8 mouse cellular contexts compared by ENCODE assay signal in genomic region chr1:172563465-172563828, GRCm38 (mm10). TPM values are rescaled to one million over a fixed set of nuclear protein-coding genes. Genes with fewer than 3 reads are reported as not detected.
A peak's percentile ranks its signal among the peaks of the same experiment; 100 is the strongest.
DNase-seq lines count a peak whose midpoint lies in the region; ATAC-seq lines count a peak whose summit lies in the region.

No protein-coding gene starts in this region.

- WGBS in lung, embryonic 16.5 days: 1% methylated on average over 10 of the region's 10 CpGs
- WGBS in forebrain, embryonic 15.5 days: 2% methylated on average over 10 of the region's 10 CpGs
- WGBS in liver, embryonic 13.5 days (ENCODE audit: insufficient replicate concordance): 2% methylated on average over 10 of the region's 10 CpGs
- 3% methylated on average over 9 of the region's 10 CpGs for WGBS in stomach, embryonic 14.5 days

- H3K27ac ChIP-seq in lung, embryonic 16.5 days (ENCODE audit: low read length): no peak overlapping the region; the same call in 1 of the 2 replicates
- H3K27ac ChIP-seq in forebrain, embryonic 15.5 days (replicated peaks): no peak overlapping the region
- no peak overlapping the region for H3K27ac ChIP-seq in liver, embryonic 13.5 days
- no peak overlapping the region for H3K27ac ChIP-seq in stomach, embryonic 14.5 days (ENCODE audit: low read length)

- peaks cover 8% of the 10 kb centered on the region for H3K4me1 ChIP-seq in lung, embryonic 16.5 days (replicated peaks; ENCODE audit: control insufficient read depth, insufficient read depth, low read length)
- peaks cover 17% of the 10 kb centered on the region for H3K4me1 ChIP-seq in forebrain, embryonic 15.5 days
- H3K4me1 ChIP-seq in liver, embryonic 13.5 days (replicated peaks): 0 out of 2 replicates have a peak, but pooled peaks cover 7% of the 10 kb centered on the region
- H3K4me1 ChIP-seq in stomach, embryonic 14.5 days (ENCODE audit: control insufficient read depth, insufficient read depth, low read length): peaks cover 5% of the 10 kb centered on the region; the same call in 1 of the 2 replicates

- H3K9ac ChIP-seq in lung, embryonic 16.5 days (ENCODE audit: low read length): peak overlapping the region; percentile 73
- H3K9ac ChIP-seq in forebrain, embryonic 15.5 days (replicated peaks): peak overlapping the region; percentile 59
- H3K9ac ChIP-seq in liver, embryonic 13.5 days: no peak overlapping the region
- no peak overlapping the region for H3K9ac ChIP-seq in stomach, embryonic 14.5 days (replicated peaks; ENCODE audit: low read depth, low read length)

- no peak; the same call in 1 of the 2 replicates for ATAC-seq in lung, embryonic 16.5 days (ENCODE audit: low read depth)
- ATAC-seq in forebrain, embryonic 15.5 days (replicated peaks): no peak
- ATAC-seq in liver, embryonic 13.5 days (ENCODE audit: low read depth): no peak
- no peak for ATAC-seq in stomach, embryonic 14.5 days (ENCODE audit: insufficient number of reproducible peaks, insufficient read depth, low FRiP score, low read depth)
- no peak for ATAC-seq in erythroblast, adult 5-6 weeks (replicated peaks; ENCODE audit: low FRiP score, poor library complexity, severe bottlenecking)

- peak overlapping the region; percentile 63 for H3K4me3 ChIP-seq in lung, embryonic 16.5 days (ENCODE audit: low read length)
- peak overlapping the region; percentile 69 for H3K4me3 ChIP-seq in forebrain, embryonic 15.5 days
- peak overlapping the region; percentile 53 for H3K4me3 ChIP-seq in liver, embryonic 13.5 days (replicated peaks)
- H3K4me3 ChIP-seq in stomach, embryonic 14.5 days (ENCODE audit: low read depth, low read length): peak overlapping the region; percentile 62

- H3K9me3 ChIP-seq in lung, embryonic 16.5 days (ENCODE audit: control insufficient read depth, low read length): no peaks in the 10 kb centered on the region
- no peaks in the 10 kb centered on the region for H3K9me3 ChIP-seq in forebrain, embryonic 15.5 days
- no peaks in the 10 kb centered on the region for H3K9me3 ChIP-seq in liver, embryonic 13.5 days (replicated peaks)
- H3K9me3 ChIP-seq in stomach, embryonic 14.5 days (ENCODE audit: control insufficient read depth, low read depth, low read length): no peaks in the 10 kb centered on the region

- peaks cover 24% of the 10 kb centered on the region for H3K27me3 ChIP-seq in lung, embryonic 16.5 days (ENCODE audit: control insufficient read depth, insufficient read depth, low read depth, low read length)
- H3K27me3 ChIP-seq in forebrain, embryonic 15.5 days: peaks cover 23% of the 10 kb centered on the region
- H3K27me3 ChIP-seq in liver, embryonic 13.5 days: peaks cover 68% of the 10 kb centered on the region
- 0 out of 2 replicates have a peak, but pooled peaks cover 3% of the 10 kb centered on the region for H3K27me3 ChIP-seq in stomach, embryonic 14.5 days (ENCODE audit: control insufficient read depth, insufficient read depth, low read length)

- H3K4me2 ChIP-seq in lung, embryonic 16.5 days (ENCODE audit: low read depth, low read length): peak overlapping the region; percentile 99
- peak overlapping the region; percentile 93 for H3K4me2 ChIP-seq in forebrain, embryonic 15.5 days (replicated peaks)
- peak overlapping the region; percentile 70 for H3K4me2 ChIP-seq in liver, embryonic 13.5 days
- H3K4me2 ChIP-seq in stomach, embryonic 14.5 days (replicated peaks; ENCODE audit: low read depth, low read length): peak overlapping the region; percentile 95

- DNase-seq in lung, adult 18-20 months: no peak
- no peak for DNase-seq in liver, embryonic 13.5 days
- DNase-seq in frontal cortex, postnatal 25 days (ENCODE audit: low spot score in 2 of 2): no peak
- DNase-seq in gastrocnemius, postnatal 4 days (ENCODE audit: low spot score in 2 of 2): no peak

- H3K36me3 ChIP-seq in lung, embryonic 16.5 days (ENCODE audit: control insufficient read depth, insufficient read depth, low read length): no peaks in the 10 kb centered on the region
- no peaks in the 10 kb centered on the region for H3K36me3 ChIP-seq in forebrain, embryonic 15.5 days
- H3K36me3 ChIP-seq in liver, embryonic 13.5 days: no peaks in the 10 kb centered on the region
- no peaks in the 10 kb centered on the region for H3K36me3 ChIP-seq in stomach, embryonic 14.5 days (ENCODE audit: control insufficient read depth, insufficient read depth, low read length)

RNA-seq across cellular contexts. Expression of gene Vsig8, which starts 7.7 kb away (rescaled TPM):
- polyA plus RNA-seq in lung, embryonic 16.5 days (2015; fragmentation: Nextera tagmentation; extraction: Ambion mirVana): 0.11 and 0.34 TPM in 2 replicates
- polyA plus RNA-seq in forebrain, embryonic 15.5 days (2015; fragmentation: Nextera tagmentation; extraction: Ambion mirVana): 0.14 and 0.20 TPM in 2 replicates
- polyA plus RNA-seq in liver, embryonic 13.5 days (2015; fragmentation: Nextera tagmentation; extraction: Ambion mirVana): not detected in 2 replicates
- polyA plus RNA-seq in stomach, embryonic 14.5 days (2014; fragmentation: Nextera tagmentation; extraction: Ambion mirVana): 1.0 and 1.2 TPM in 2 replicates
- not detected in 2 replicates for total RNA-seq in erythroblast, adult 5-6 weeks (2015; ENCODE audit: low replicate concordance)
- not detected in 2 replicates for total RNA-seq in erythroblast, adult 5-6 weeks (2017; ENCODE audit: low replicate concordance)
- total RNA-seq in gastrocnemius, postnatal 4 days (2021): not detected

RNA-seq across cellular contexts. Expression of gene Slamf8, which starts 26.9 kb away (rescaled TPM):
- polyA plus RNA-seq in lung, embryonic 16.5 days (2015; fragmentation: Nextera tagmentation; extraction: Ambion mirVana): 0.21 TPM in 1 of 2 replicates, not detected in the other
- not detected in 2 replicates for polyA plus RNA-seq in forebrain, embryonic 15.5 days (2015; fragmentation: Nextera tagmentation; extraction: Ambion mirVana)
- 0.10 and 0.12 TPM in 2 replicates for polyA plus RNA-seq in liver, embryonic 13.5 days (2015; fragmentation: Nextera tagmentation; extraction: Ambion mirVana)
- 0.45 TPM in 1 of 2 replicates, not detected in the other for polyA plus RNA-seq in stomach, embryonic 14.5 days (2014; fragmentation: Nextera tagmentation; extraction: Ambion mirVana)
- total RNA-seq in erythroblast, adult 5-6 weeks (2015; ENCODE audit: low replicate concordance): not detected in 2 replicates
- 0.68 TPM in 1 of 2 replicates, not detected in the other for total RNA-seq in erythroblast, adult 5-6 weeks (2017; ENCODE audit: low replicate concordance)
- under 1 TPM in 1 of 2 experiments, not detected in 1; 0.17 TPM for total RNA-seq in gastrocnemius, postnatal 4 days (2021)

RNA-seq across cellular contexts. Expression of gene Fcrl6, which starts 38.9 kb away (rescaled TPM):
- polyA plus RNA-seq in lung, embryonic 16.5 days (2015; fragmentation: Nextera tagmentation; extraction: Ambion mirVana): not detected in 2 replicates
- not detected in 2 replicates for polyA plus RNA-seq in forebrain, embryonic 15.5 days (2015; fragmentation: Nextera tagmentation; extraction: Ambion mirVana)
- not detected in 2 replicates for polyA plus RNA-seq in liver, embryonic 13.5 days (2015; fragmentation: Nextera tagmentation; extraction: Ambion mirVana)
- not detected in 2 replicates for polyA plus RNA-seq in stomach, embryonic 14.5 days (2014; fragmentation: Nextera tagmentation; extraction: Ambion mirVana)
- total RNA-seq in erythroblast, adult 5-6 weeks (2015; ENCODE audit: low replicate concordance): not detected in 2 replicates
- not detected in 2 replicates for total RNA-seq in erythroblast, adult 5-6 weeks (2017; ENCODE audit: low replicate concordance)
- not detected for total RNA-seq in gastrocnemius, postnatal 4 days (2021)

RNA-seq across cellular contexts. Expression of gene Cfap45, which starts 42.8 kb away (rescaled TPM):
- 15.4 and 19.2 TPM in 2 replicates for polyA plus RNA-seq in lung, embryonic 16.5 days (2015; fragmentation: Nextera tagmentation; extraction: Ambion mirVana)
- 1.9 and 3.1 TPM in 2 replicates for polyA plus RNA-seq in forebrain, embryonic 15.5 days (2015; fragmentation: Nextera tagmentation; extraction: Ambion mirVana)
- polyA plus RNA-seq in liver, embryonic 13.5 days (2015; fragmentation: Nextera tagmentation; extraction: Ambion mirVana): 0.17 and 0.44 TPM in 2 replicates
- 1.9 and 2.9 TPM in 2 replicates for polyA plus RNA-seq in stomach, embryonic 14.5 days (2014; fragmentation: Nextera tagmentation; extraction: Ambion mirVana)
- not detected in 2 replicates for total RNA-seq in erythroblast, adult 5-6 weeks (2015; ENCODE audit: low replicate concordance)
- total RNA-seq in erythroblast, adult 5-6 weeks (2017; ENCODE audit: low replicate concordance): 0.28 TPM in 1 of 2 replicates, not detected in the other
- total RNA-seq in gastrocnemius, postnatal 4 days (2021): 1 to 10 TPM; 1.3 to 1.8 TPM

Comparison
In these comparisons a context has a peak if more than half of its experiments do, and no peak if none do; other contexts are left out.
1. H3K9ac ChIP-seq: peak in lung, embryonic 16.5 days (single experiment) and forebrain, embryonic 15.5 days (single experiment); none in liver, embryonic 13.5 days (single experiment) and stomach, embryonic 14.5 days (single experiment).
2. Peak in every context shown above with its lines, with median percentiles within 50 percentile points of each other: H3K4me2 ChIP-seq and H3K4me3 ChIP-seq.